Comparison of ENCODE assay signal across 13 mouse cellular contexts in genomic region chr7:132734222-132734621, GRCm38 (mm10).
DNase-seq lines count a peak whose midpoint lies in the region; ATAC-seq lines count a peak whose summit lies in the region.
"Had no signal": no experiment of that assay in that cellular context is flagged by ENCODE, and none has a peak within 500 bp of the region (broad histone marks: within the 10 kb centered on the region; RNA-seq: fewer than 3 reads in every experiment).

No protein-coding gene starts in this region.

- H3K4me3 ChIP-seq in liver, embryonic 13.5 days (replicated peaks), result no peak overlapping the region
- no peak overlapping the region for H3K4me3 ChIP-seq in forebrain, embryonic 13.5 days
- no peak overlapping the region for H3K4me3 ChIP-seq in liver, embryonic 15.5 days (replicated peaks)
- H3K4me3 ChIP-seq: embryonic facial prominence, embryonic 13.5 days had no signal

- no peak overlapping the region for H3K4me2 ChIP-seq in liver, embryonic 13.5 days
- H3K4me2 ChIP-seq in forebrain, embryonic 13.5 days, result no peak overlapping the region
- H3K4me2 ChIP-seq in liver, embryonic 15.5 days, result no peak overlapping the region
- H3K4me2 ChIP-seq: embryonic facial prominence, embryonic 13.5 days had no signal

- H3K9ac ChIP-seq in liver, embryonic 13.5 days, result no peak overlapping the region
- H3K9ac ChIP-seq in forebrain, embryonic 13.5 days, result peak overlapping the region; percentile 37; the same call in 1 of the 2 replicates
- no peak overlapping the region for H3K9ac ChIP-seq in liver, embryonic 15.5 days
- H3K9ac ChIP-seq: embryonic facial prominence, embryonic 13.5 days had no signal

- ATAC-seq in liver, embryonic 13.5 days (ENCODE audit: low read depth), result no peak
- no peak for ATAC-seq in forebrain, embryonic 13.5 days
- ATAC-seq in liver, embryonic 15.5 days (ENCODE audit: insufficient read depth), result no peak

- WGBS in liver, embryonic 13.5 days (ENCODE audit: insufficient replicate concordance), result 88% methylated on average over 9 of the region's 9 CpGs
- 81% methylated on average over 9 of the region's 9 CpGs for WGBS in forebrain, embryonic 13.5 days
- WGBS in liver, embryonic 15.5 days (ENCODE audit: insufficient replicate concordance), result 85% methylated on average over 9 of the region's 9 CpGs

- H3K9me3 ChIP-seq in liver, embryonic 13.5 days (replicated peaks), result no peaks in the 10 kb centered on the region
- no peaks in the 10 kb centered on the region for H3K9me3 ChIP-seq in forebrain, embryonic 13.5 days (replicated peaks)
- no peaks in the 10 kb centered on the region for H3K9me3 ChIP-seq in liver, embryonic 15.5 days (replicated peaks)
- H3K9me3 ChIP-seq: embryonic facial prominence, embryonic 13.5 days had no signal

- peaks cover 80% of the 10 kb centered on the region for H3K36me3 ChIP-seq in liver, embryonic 13.5 days
- H3K36me3 ChIP-seq in forebrain, embryonic 13.5 days (ENCODE audit: poor library complexity, severe bottlenecking), result peaks cover 12% of the 10 kb centered on the region; the same call in 1 of the 2 replicates
- peaks cover 81% of the 10 kb centered on the region for H3K36me3 ChIP-seq in liver, embryonic 15.5 days (replicated peaks)

- peak; percentile 91 for DNase-seq in heart, adult 11 months
- no peak for DNase-seq in heart, postnatal 36 days
- DNase-seq in liver, embryonic 13.5 days, result no peak
- no peak for DNase-seq in liver
- DNase-seq in embryo, embryonic 10 days (ENCODE audit: low spot score), result no peak
- DNase-seq in right cerebral cortex, adult 18-20 months, result no peak
- DNase-seq: cerebellum, adult 11 months; gastrocnemius, postnatal 25 days; thymus, postnatal 4 days had no signal

- 0 out of 2 replicates have a peak overlapping the region, but pooled peaks have one; percentile 92 for H3K27ac ChIP-seq in liver, embryonic 13.5 days
- peak overlapping the region; percentile 88 for H3K27ac ChIP-seq in forebrain, embryonic 13.5 days
- H3K27ac ChIP-seq in liver, embryonic 15.5 days (replicated peaks), result peak overlapping the region; percentile 86; the same call in 1 of the 2 replicates
- H3K27ac ChIP-seq: embryonic facial prominence, embryonic 13.5 days; kidney, postnatal 0 days had no signal

- no peaks in the 10 kb centered on the region for H3K27me3 ChIP-seq in liver, embryonic 13.5 days
- H3K27me3 ChIP-seq in forebrain, embryonic 13.5 days, result no peaks in the 10 kb centered on the region
- no peaks in the 10 kb centered on the region for H3K27me3 ChIP-seq in liver, embryonic 15.5 days
- H3K27me3 ChIP-seq: embryonic facial prominence, embryonic 13.5 days had no signal

- intact Hi-C loops in heart, postnatal 36 days (cut with DNase I), result loop anchor here (2.0 kb wide), 1 partner anchor 19 kb away; no protein-coding TSS in a partner anchor

- peaks cover 87% of the 10 kb centered on the region for H3K4me1 ChIP-seq in liver, embryonic 13.5 days (replicated peaks)
- H3K4me1 ChIP-seq in forebrain, embryonic 13.5 days, result peaks cover 71% of the 10 kb centered on the region
- H3K4me1 ChIP-seq in liver, embryonic 15.5 days (replicated peaks), result peaks cover 84% of the 10 kb centered on the region
